Mouse (Mus musculus): Measurements from ENCODE around the gene Pla2g10. TPM values are rescaled to one million over a fixed set of nuclear protein-coding genes. Genes with fewer than 3 reads are reported as not detected.
A peak's percentile ranks its signal among the peaks of the same experiment; 100 is the strongest.
"Not testable (repeated sequence)": the region's sequence is repeated elsewhere in the genome, so short reads cannot be mapped to it uniquely, and the experiment has no call there.

Gene Pla2g10
- polyA plus RNA-seq (2015; fragmentation: Nextera tagmentation; extraction: Ambion mirVana) = not detected in 2 replicates

DNA sequence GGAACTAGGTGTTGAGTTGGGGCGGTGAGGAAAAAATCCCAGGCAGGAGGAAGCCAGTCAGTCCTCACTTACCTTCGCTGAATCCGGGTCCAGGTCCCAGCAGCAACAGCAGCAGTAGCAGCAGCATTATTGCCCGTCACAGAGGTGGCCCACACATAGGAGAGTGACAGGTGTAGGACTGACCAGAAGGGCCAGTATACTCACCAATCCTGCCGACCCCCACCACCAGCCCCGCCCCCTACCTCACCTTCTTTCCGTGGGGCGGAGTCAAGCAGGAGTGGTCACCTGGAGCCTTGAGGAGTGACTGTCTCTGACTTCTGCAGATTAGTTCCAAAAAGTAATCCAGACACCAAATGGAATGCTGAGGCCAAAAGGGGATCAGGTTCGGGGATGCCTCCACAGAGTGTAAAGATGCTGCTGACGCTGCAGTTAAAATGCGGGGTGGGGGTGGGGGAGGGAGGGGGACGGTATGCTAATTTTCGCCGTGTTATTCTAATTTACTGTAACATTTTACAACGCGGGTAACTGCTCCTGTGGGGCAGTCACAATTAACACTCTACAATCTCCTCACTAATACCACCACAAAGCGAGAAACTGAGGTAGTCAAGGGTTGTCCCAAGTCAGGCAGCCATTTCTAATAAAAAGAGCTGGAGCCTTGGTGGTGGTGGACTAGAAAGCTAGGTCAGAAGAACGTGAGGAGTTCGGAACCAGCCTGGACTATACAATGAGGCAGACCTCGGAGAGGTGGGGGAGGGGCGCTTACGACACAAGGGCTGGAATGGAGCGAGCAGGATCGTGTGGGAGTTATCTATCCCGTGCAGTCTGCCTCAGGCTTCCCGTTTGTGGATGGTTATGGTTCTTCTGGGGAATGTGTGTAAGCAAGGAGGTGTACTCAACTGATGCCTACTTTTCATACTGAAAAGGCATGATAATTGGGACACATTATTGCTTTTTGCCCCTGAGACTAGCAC is at the start of gene Pla2g10:
TSS of gene Pla2g10 (minus strand) at position 699 of the 971 bp plus-strand sequence.
- H3K36me3 ChIP-seq (replicated peaks; ENCODE audit: insufficient read depth, low read length) = no peaks in the 10 kb centered on the region
- no peaks in the 10 kb centered on the region for H3K9me3 ChIP-seq (ENCODE audit: low read length)
- no peaks in the 10 kb centered on the region for H3K27me3 ChIP-seq (ENCODE audit: insufficient read depth, low read length)
- no peak within 1 kb of the TSS for H3K4me3 ChIP-seq (ENCODE audit: low read depth, low read length)
- peak; percentile 33 for DNase-seq
- no peak for ATAC-seq
- TF ChIP-seq CTCF (IDR thresholded peaks at IDR 0.05; ENCODE audit: low read depth) (no peak), EP300 (IDR thresholded peaks at IDR 0.05; ENCODE audit: low read depth) (no peak)
- no peak within 1 kb of the TSS for H3K9ac ChIP-seq (replicated peaks)
- no peak within 1 kb of the TSS for H3K27ac ChIP-seq (ENCODE audit: low read depth)
- peaks cover 5% of the 10 kb centered on the region for H3K4me1 ChIP-seq (ENCODE audit: insufficient read depth)
- H3K4me2 ChIP-seq (ENCODE audit: low read depth, low read length) = peak within 1 kb of the TSS; percentile 51
- 16% methylated on average over 26 of the region's 26 CpGs for WGBS (ENCODE audit: insufficient replicate concordance)

DNA sequence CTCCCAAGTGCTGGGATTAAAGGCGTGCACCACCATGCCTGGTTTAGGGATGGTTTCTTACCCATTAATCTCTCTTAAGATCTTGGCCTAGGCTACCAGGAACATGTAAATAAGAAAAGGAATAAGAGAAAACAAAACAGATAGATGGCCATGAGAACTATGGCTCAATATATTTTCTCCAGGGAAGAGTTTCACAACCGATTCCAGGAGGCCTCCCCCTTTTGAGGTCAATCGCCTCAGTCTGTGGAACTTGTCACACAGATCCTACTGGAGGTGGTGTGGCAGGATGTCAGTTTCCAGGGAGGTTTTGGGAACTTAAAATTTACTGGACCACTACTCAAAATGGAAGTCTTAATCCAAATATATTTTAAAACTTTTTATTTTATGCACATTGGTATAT is 43.9 kb upstream of the Pla2g10 start:
- 0 out of 2 replicates have a peak, but pooled peaks have one; percentile 31 for ATAC-seq

DNA sequence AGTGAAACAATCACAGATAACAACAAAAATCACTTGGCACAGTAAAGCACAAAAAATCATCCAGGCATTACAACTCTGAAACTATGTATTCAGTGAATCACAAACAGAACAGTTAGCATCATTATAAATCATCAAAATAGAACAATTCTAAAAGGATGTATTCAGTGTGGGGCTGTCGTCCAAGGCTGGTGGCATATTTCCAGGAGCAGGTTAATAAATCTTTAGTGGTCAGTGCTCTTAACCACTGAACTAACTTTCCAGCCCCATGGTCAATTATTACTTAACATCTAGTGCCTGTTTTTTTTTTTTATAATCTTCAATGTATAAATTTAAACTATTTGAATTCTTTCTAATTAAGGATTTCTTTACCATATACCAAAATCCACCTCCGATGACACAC is 43.2 kb upstream of the Pla2g10 start:
- not testable (repeated sequence) for H3K4me1 ChIP-seq (ENCODE audit: insufficient read depth); H3K27me3 ChIP-seq (ENCODE audit: insufficient read depth, low read length); H3K4me3 ChIP-seq (ENCODE audit: low read depth, low read length); H3K9ac ChIP-seq (replicated peaks); ATAC-seq; DNase-seq; H3K9me3 ChIP-seq (ENCODE audit: low read length); H3K27ac ChIP-seq (ENCODE audit: low read depth); H3K36me3 ChIP-seq (replicated peaks; ENCODE audit: insufficient read depth, low read length); H3K4me2 ChIP-seq (ENCODE audit: low read depth, low read length)
- 60% methylated on average over 2 of the region's 2 CpGs for whole genome bisulfite sequencing (ENCODE audit: insufficient replicate concordance)

More for the DNA sequence above, 43.9 kb upstream of the Pla2g10 start:
- WGBS (ENCODE audit: insufficient replicate concordance) = 73% methylated on average over 3 of the region's 3 CpGs
- H3K9ac ChIP-seq (replicated peaks); H3K27me3 ChIP-seq (ENCODE audit: insufficient read depth, low read length); DNase-seq; H3K4me3 ChIP-seq (ENCODE audit: low read depth, low read length); H3K27ac ChIP-seq (ENCODE audit: low read depth); H3K4me1 ChIP-seq (ENCODE audit: insufficient read depth); H3K36me3 ChIP-seq (replicated peaks; ENCODE audit: insufficient read depth, low read length); H3K9me3 ChIP-seq (ENCODE audit: low read length); H3K4me2 ChIP-seq (ENCODE audit: low read depth, low read length): not testable (repeated sequence)

DNA sequence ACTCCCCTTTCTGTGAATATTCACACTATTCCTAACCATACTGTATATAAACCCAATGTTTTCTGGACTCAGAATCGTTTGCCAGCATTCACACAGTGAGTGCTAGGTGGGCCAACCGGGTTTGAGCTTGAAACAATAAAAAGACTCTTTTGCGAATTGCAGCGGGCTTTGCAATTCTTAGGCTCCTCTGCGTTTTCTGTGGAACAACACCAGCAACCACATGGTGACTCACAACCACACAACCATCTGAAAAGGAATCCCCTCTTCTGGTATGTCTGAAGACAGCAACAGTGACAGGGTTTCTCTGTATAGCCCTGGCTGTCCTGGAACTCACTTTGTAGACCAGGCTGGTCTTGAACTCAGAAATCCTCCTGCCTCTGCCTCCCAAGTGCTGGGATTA is 41.3 kb upstream of the Pla2g10 start:
- H3K4me2 ChIP-seq (ENCODE audit: low read depth, low read length); H3K9ac ChIP-seq (replicated peaks); H3K27me3 ChIP-seq (ENCODE audit: insufficient read depth, low read length); H3K4me3 ChIP-seq (ENCODE audit: low read depth, low read length); ATAC-seq; H3K4me1 ChIP-seq (ENCODE audit: insufficient read depth); H3K9me3 ChIP-seq (ENCODE audit: low read length); H3K27ac ChIP-seq (ENCODE audit: low read depth); H3K36me3 ChIP-seq (replicated peaks; ENCODE audit: insufficient read depth, low read length); DNase-seq: not testable (repeated sequence)
- 79% methylated on average over 5 of the region's 5 CpGs for WGBS (ENCODE audit: insufficient replicate concordance)

DNA sequence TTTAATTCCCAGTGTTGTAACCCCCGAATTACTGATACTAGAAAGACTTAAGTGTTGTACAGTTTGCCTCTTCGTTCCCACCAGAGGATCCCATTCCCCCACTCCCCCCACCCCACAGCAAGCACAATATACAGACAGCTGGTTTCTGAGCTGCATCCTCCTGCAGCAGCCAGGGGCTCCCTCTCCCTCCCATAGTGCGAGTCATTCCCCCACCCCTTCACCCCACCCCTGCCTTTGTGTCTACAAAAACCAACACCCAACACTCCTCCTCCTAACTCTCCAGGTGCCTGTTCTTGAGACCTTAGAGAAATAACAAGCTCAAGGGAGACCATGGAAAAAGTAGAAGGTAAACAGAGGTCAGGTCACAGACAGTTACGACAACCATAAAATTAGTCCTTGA is 40.8 kb upstream of the Pla2g10 start:
- not testable (repeated sequence) for H3K4me1 ChIP-seq (ENCODE audit: insufficient read depth); H3K9ac ChIP-seq (replicated peaks); H3K4me2 ChIP-seq (ENCODE audit: low read depth, low read length); DNase-seq; H3K27ac ChIP-seq (ENCODE audit: low read depth); H3K27me3 ChIP-seq (ENCODE audit: insufficient read depth, low read length); H3K4me3 ChIP-seq (ENCODE audit: low read depth, low read length); H3K36me3 ChIP-seq (replicated peaks; ENCODE audit: insufficient read depth, low read length); H3K9me3 ChIP-seq (ENCODE audit: low read length); ATAC-seq
- 65% methylated on average over 4 of the region's 4 CpGs for WGBS (ENCODE audit: insufficient replicate concordance)

DNA sequence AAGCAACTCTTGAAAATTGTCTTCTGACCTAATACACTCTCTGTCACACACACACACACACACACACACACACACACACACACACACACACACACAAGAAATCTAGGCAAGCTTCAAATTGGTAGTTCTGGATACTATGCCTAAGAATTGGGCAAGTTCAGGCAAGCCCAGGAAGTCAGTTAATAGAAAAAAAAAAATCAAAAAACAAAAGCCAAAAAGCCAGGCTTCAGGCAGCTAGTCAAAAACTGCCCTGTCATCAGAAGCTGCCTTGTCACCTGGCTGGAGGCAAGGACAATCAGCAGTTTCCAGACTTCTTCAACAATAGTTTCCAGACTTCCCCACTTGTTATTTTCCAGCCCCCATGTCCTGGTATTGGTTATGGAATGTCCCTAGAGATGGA is 35.6 kb upstream of the Pla2g10 start:
- TF ChIP-seq CTCF (IDR thresholded peaks at IDR 0.05; ENCODE audit: low read depth) = no peak
- TF ChIP-seq EP300 (IDR thresholded peaks at IDR 0.05; ENCODE audit: low read depth) = no peak
- no peaks in the 10 kb centered on the region for H3K9me3 ChIP-seq (ENCODE audit: low read length)
- H3K4me3 ChIP-seq (ENCODE audit: low read depth, low read length) = no peak overlapping the region
- H3K4me1 ChIP-seq (ENCODE audit: insufficient read depth) = no peaks in the 10 kb centered on the region
- H3K27me3 ChIP-seq (ENCODE audit: insufficient read depth, low read length) = no peaks in the 10 kb centered on the region
- no peak overlapping the region for H3K4me2 ChIP-seq (ENCODE audit: low read depth, low read length)
- H3K36me3 ChIP-seq (replicated peaks; ENCODE audit: insufficient read depth, low read length) = no peaks in the 10 kb centered on the region
- H3K9ac ChIP-seq (replicated peaks) = no peak overlapping the region
- H3K27ac ChIP-seq (ENCODE audit: low read depth) = no peak overlapping the region
- ATAC-seq = no peak
- no peak for DNase-seq

DNA sequence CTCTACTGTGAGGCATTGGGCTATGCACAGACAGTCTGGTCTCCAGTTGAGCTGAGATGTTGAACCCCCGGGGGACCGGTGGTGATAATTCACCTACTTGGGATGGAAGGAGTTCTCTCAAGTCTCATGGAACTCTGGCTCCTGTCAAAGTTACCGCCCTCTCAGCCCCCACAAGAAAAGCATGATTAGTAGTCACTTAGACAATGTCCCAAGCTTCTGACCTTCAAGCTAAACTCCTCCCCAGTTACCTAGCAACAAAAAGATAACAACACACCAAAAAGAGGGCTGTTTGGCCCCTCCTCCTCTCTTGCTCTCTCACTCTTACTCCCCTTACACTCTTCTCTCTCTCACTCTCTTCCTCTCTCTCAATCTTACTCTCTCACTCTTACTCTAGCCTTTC is 33.7 kb upstream of the Pla2g10 start:
- H3K27me3 ChIP-seq (ENCODE audit: insufficient read depth, low read length) = no peaks in the 10 kb centered on the region
- no peak overlapping the region for H3K27ac ChIP-seq (ENCODE audit: low read depth)
- no peak overlapping the region for H3K4me2 ChIP-seq (ENCODE audit: low read depth, low read length)
- no peaks in the 10 kb centered on the region for H3K9me3 ChIP-seq (ENCODE audit: low read length)
- H3K4me3 ChIP-seq (ENCODE audit: low read depth, low read length) = no peak overlapping the region
- no peaks in the 10 kb centered on the region for H3K36me3 ChIP-seq (replicated peaks; ENCODE audit: insufficient read depth, low read length)
- DNase-seq (no peak), ATAC-seq (no peak)
- WGBS (ENCODE audit: insufficient replicate concordance) = 77% methylated on average over 3 of the region's 3 CpGs
- H3K9ac ChIP-seq (replicated peaks) = no peak overlapping the region
- TF ChIP-seq EP300 (IDR thresholded peaks at IDR 0.05; ENCODE audit: low read depth) = no peak
- no peak for TF ChIP-seq CTCF (IDR thresholded peaks at IDR 0.05; ENCODE audit: low read depth)
- no peaks in the 10 kb centered on the region for H3K4me1 ChIP-seq (ENCODE audit: insufficient read depth)

DNA sequence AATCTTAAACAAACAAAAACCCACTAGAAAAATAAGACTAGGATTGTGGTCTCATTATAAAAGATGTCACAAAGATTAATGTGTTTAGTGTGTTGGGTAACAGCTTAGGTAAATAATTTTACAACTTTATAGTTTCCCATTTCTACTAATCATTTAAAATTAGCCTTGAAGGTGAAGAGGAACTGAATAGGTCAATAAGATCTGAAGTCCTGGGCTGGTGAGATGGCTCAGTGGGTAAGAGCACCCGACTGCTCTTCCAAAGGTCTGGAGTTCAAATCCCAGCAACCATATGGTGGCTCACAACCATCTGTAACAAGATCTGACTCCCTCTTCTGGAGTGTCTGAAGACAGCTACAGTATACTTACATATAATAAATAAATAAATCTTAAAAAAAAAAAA is 32.0 kb upstream of the Pla2g10 start:
- not testable (repeated sequence) for H3K9me3 ChIP-seq (ENCODE audit: low read length); H3K36me3 ChIP-seq (replicated peaks; ENCODE audit: insufficient read depth, low read length); H3K27me3 ChIP-seq (ENCODE audit: insufficient read depth, low read length); H3K4me3 ChIP-seq (ENCODE audit: low read depth, low read length); DNase-seq; ATAC-seq; H3K4me2 ChIP-seq (ENCODE audit: low read depth, low read length); H3K4me1 ChIP-seq (ENCODE audit: insufficient read depth); H3K27ac ChIP-seq (ENCODE audit: low read depth); H3K9ac ChIP-seq (replicated peaks)
- 88% methylated on average over 1 of the region's 1 CpGs for WGBS (ENCODE audit: insufficient replicate concordance)

Measured in liver, postnatal 0 days (tissue).